Mouse (Mus musculus): ENCODE data around the gene Gm16867. TPM values are rescaled to one million over a fixed set of nuclear protein-coding genes. Genes with fewer than 3 reads are reported as not detected.
"Not testable (repeated sequence)": the region's sequence is repeated elsewhere in the genome, so short reads cannot be mapped to it uniquely, and the experiment has no call there.

Gene Gm16867
- polyA plus RNA-seq, 1 experiment from 2014 or later: not detected

DNA sequence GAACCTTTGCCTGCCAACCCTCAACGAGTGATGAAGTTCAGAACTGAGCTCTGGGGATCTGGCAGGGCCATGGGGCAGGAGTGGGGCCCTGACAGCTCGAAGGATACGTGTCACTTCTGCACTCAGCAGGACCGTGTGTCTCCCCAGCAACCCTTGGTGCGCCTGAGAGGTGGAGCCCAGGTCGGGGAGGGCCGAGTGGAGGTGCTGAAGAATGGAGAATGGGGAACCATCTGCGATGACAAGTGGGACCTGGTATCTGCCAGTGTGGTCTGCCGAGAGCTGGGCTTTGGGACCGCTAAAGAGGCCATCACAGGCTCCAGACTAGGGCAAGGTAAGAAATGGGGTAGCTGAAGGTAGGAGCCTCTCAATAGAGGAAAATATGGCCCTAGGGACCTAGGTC is 54.3 kb downstream of the Gm16867 start:
- not testable (repeated sequence) for H3K4me1 ChIP-seq; H3K9ac ChIP-seq; H3K9me3 ChIP-seq (replicated peaks); H3K4me2 ChIP-seq; ATAC-seq (replicated peaks; ENCODE audit: low FRiP score); H3K27ac ChIP-seq; H3K36me3 ChIP-seq; H3K4me3 ChIP-seq (replicated peaks); H3K27me3 ChIP-seq
- WGBS: no CpG with 5 or more reads among the region's 10 CpGs

DNA sequence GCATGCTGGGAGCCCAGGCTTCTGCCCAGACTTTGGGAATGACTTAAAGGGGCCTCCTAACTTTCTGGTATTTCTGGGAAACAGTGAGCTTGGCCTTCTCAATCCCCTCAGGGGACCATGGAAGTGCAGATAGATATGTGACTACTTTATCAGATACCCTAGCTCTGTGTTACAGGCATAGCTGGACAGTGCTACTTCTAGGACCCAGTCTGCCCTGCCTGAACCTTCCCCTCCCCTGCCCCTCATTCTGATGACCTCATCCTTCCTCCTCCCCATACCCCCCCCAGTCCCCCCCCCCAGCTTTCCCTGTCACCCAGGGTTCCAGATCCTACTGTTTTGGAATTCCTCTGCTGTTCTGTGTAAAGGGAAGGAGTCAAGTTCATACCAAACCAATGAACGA is 56.2 kb downstream of the Gm16867 start:
- H3K36me3 ChIP-seq; H3K9ac ChIP-seq; H3K4me3 ChIP-seq (replicated peaks); H3K4me2 ChIP-seq; H3K27ac ChIP-seq; H3K9me3 ChIP-seq (replicated peaks); H3K27me3 ChIP-seq; ATAC-seq (replicated peaks; ENCODE audit: low FRiP score); H3K4me1 ChIP-seq: not testable (repeated sequence)
- WGBS: no CpG with 5 or more reads among the region's 1 CpGs

DNA sequence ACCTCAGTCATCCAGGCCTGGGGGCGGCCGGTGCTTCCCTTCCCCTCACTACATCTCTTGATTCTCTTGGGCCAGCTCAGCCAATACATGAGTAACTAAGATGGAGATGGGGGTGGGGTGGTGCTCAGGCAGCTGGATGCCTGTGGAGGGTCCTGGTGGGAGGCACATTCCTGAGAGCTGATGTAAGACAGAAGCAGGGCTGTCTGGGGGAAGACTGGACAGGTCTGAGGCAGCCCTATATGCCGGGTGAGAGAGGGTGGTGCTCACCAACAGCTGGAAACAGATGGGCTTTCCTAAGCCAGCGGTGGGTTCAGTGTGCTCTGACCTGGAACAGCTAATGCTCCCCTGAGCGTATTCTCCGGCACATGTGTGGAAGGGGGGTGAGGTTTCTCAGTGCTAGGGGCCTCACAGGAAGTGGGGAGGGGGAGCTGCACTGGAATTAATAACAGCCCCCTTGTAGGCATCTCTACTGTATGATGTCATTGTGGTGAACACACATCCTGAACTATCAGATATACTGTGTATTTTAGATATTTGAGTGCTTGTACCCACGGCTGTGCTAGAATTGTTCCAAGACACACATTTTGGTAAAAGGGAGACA is 60.0 kb downstream of the Gm16867 start:
- H3K36me3 ChIP-seq; H3K4me2 ChIP-seq; H3K9me3 ChIP-seq (replicated peaks); H3K4me3 ChIP-seq (replicated peaks); H3K4me1 ChIP-seq; H3K27me3 ChIP-seq; H3K9ac ChIP-seq; H3K27ac ChIP-seq: not testable (repeated sequence)
- peak; percentile 95 for ATAC-seq (replicated peaks; ENCODE audit: low FRiP score)
- no CpG with 5 or more reads among the region's 7 CpGs for WGBS

DNA sequence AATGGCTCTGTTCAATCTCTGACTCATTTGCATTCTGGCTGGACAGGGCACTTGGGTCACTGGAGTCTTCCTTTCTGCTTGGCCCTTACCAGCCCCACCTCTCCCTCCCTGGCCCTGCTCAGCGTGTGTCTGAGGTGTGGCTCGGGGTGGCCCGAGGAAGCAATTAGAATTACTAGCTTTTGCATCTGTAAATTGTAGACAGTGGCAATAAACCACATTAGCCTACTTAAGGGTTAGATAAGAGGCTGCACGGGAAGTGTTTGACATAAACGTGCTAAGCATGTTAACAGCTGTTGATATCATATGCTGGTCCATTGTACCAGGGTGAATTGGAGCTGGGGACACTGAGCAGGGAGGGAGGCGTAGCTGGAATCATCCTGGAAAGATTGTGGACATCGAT is 62.2 kb downstream of the Gm16867 start:
- not testable (repeated sequence) for H3K4me3 ChIP-seq (replicated peaks); H3K9ac ChIP-seq; H3K27me3 ChIP-seq; H3K4me1 ChIP-seq; H3K4me2 ChIP-seq; H3K27ac ChIP-seq; H3K9me3 ChIP-seq (replicated peaks); H3K36me3 ChIP-seq; ATAC-seq (replicated peaks; ENCODE audit: low FRiP score)
- no CpG with 5 or more reads among the region's 7 CpGs for WGBS

- H3K4me2 ChIP-seq; H3K4me1 ChIP-seq; H3K36me3 ChIP-seq; H3K9me3 ChIP-seq (replicated peaks); ATAC-seq (replicated peaks; ENCODE audit: low FRiP score); H3K27me3 ChIP-seq; H3K4me3 ChIP-seq (replicated peaks); H3K9ac ChIP-seq; H3K27ac ChIP-seq: not testable (repeated sequence)
- no CpG with 5 or more reads among the region's 7 CpGs for WGBS
Observed at GRCm38 (mm10) chr14:69438678-69439214, 64.4 kb downstream of the Gm16867 start.

GRCm38 (mm10) chr14:69421003-69421402 is 82.2 kb downstream of the Gm16867 start:
- peak; percentile 71 for ATAC-seq (replicated peaks; ENCODE audit: low FRiP score)
- no CpG with 5 or more reads among the region's 7 CpGs for WGBS

GRCm38 (mm10) chr14:69417545-69417944 is 85.6 kb downstream of the Gm16867 start:
- H3K9me3 ChIP-seq (replicated peaks); H3K4me2 ChIP-seq; H3K4me3 ChIP-seq (replicated peaks); H3K27me3 ChIP-seq; H3K9ac ChIP-seq; H3K4me1 ChIP-seq; H3K27ac ChIP-seq; H3K36me3 ChIP-seq; ATAC-seq (replicated peaks; ENCODE audit: low FRiP score): not testable (repeated sequence)
- no CpG with 5 or more reads among the region's 7 CpGs for WGBS

More at GRCm38 (mm10) chr14:69421003-69421402, 82.2 kb downstream of the Gm16867 start:
- not testable (repeated sequence) for H3K36me3 ChIP-seq; H3K4me3 ChIP-seq (replicated peaks); H3K9ac ChIP-seq; H3K4me1 ChIP-seq; H3K27me3 ChIP-seq; H3K27ac ChIP-seq; H3K4me2 ChIP-seq; H3K9me3 ChIP-seq (replicated peaks)

Other genes starting within 250 kb of the Gm16867 start
- not detected in 2 replicates for gene Synb, start 209.1 kb downstream of the Gm16867 start, polyA plus RNA-seq (2015; fragmentation: Nextera tagmentation; extraction: Ambion mirVana)
- gene Gm27179, start 9.2 kb upstream of the Gm16867 start, polyA plus RNA-seq (2015; fragmentation: Nextera tagmentation; extraction: Ambion mirVana): not detected in 2 replicates
- gene Entpd4b, start 52.1 kb upstream of the Gm16867 start, polyA plus RNA-seq (2015; fragmentation: Nextera tagmentation; extraction: Ambion mirVana): 15.5 and 15.9 TPM in 2 replicates